Mouse (Mus musculus) hindbrain, embryonic 11.5 days (tissue): ENCODE results near the gene Mnx1. TPM values are rescaled to one million over a fixed set of nuclear protein-coding genes. Genes with fewer than 3 reads are reported as not detected.

Experiments used
- ATAC-seq: fragments of 200-750 bp; cut with Nextera tagmentation; 2 replicates; pipeline ENCODE4 v1.8.0; 2017; ENCODE audit warnings: mild to moderate bottlenecking, moderate TSS enrichment, moderate library complexity; ENCODE audit not compliant: low FRiP score
- DNase-seq: peaks from one replicate; pipeline ENCODE4 v3.0.0-alpha.2; 2015; ENCODE audit warnings: low spot score
- H3K27ac ChIP-seq: fragments of 300-500 bp; sonication (generic); 2 replicates; pipeline ENCODE4 v1.5.1; 2014; ENCODE audit warnings: mild to moderate bottlenecking, low read depth, low read length
- H3K27me3 ChIP-seq: fragments of 300-500 bp; sonication (generic); 2 replicates; pipeline ENCODE4 v1.6.1; 2014; ENCODE audit warnings: mild to moderate bottlenecking, low read length, moderate library complexity, mixed read lengths; ENCODE audit not compliant: control insufficient read depth, insufficient read depth
- H3K36me3 ChIP-seq: fragments of 300-500 bp; sonication (generic); 2 replicates; pipeline ENCODE4 v1.6.1; 2014; ENCODE audit warnings: mild to moderate bottlenecking, low read length, moderate library complexity, mixed read lengths; ENCODE audit not compliant: control insufficient read depth, insufficient read depth
- H3K4me1 ChIP-seq: fragments of 300-500 bp; sonication (generic); replicated peaks from 2 replicates; pipeline ENCODE4 v1.6.1; 2014; ENCODE audit warnings: low read length, mixed read lengths; ENCODE audit not compliant: control insufficient read depth, insufficient read depth
- H3K4me2 ChIP-seq: fragments of 300-500 bp; sonication (generic); replicated peaks from 2 replicates; pipeline ENCODE4 v1.6.1; 2014; ENCODE audit warnings: mild to moderate bottlenecking, low read depth, low read length
- H3K4me3 ChIP-seq: fragments of 300-500 bp; sonication (generic); 2 replicates; pipeline ENCODE4 v1.5.1; 2014; ENCODE audit warnings: low read depth, low read length
- H3K9ac ChIP-seq: fragments of 300-500 bp; sonication (generic); 2 replicates; pipeline ENCODE4 v1.6.1; 2014; ENCODE audit warnings: low read depth, low read length
- H3K9me3 ChIP-seq: fragments of 300-500 bp; sonication (generic); 2 replicates; pipeline ENCODE4 v1.6.1; 2016; ENCODE audit warnings: low read length; ENCODE audit not compliant: control insufficient read depth
- WGBS: fragments of 180-500 bp; shearing (Covaris S2); extraction: QIAGEN DNeasy Blood & Tissue Kit; methylation state at CpG from one replicate; pipeline ENCODE4 v1.1.7; 2014; 5-methylcytosine and 5-hydroxymethylcytosine counted together
- polyA plus RNA-seq: library from polyadenylated mRNA; unstranded; fragments of >200 nt; fragmentation: Nextera tagmentation; extraction: Ambion mirVana; gene quantifications from 2 replicates; pipeline ENCODE4 v1.2.1, GENCODE M21; 2014

Mnx1 gene
- 0.32 and 0.74 TPM in 2 replicates for polyA plus RNA-seq

DNA sequence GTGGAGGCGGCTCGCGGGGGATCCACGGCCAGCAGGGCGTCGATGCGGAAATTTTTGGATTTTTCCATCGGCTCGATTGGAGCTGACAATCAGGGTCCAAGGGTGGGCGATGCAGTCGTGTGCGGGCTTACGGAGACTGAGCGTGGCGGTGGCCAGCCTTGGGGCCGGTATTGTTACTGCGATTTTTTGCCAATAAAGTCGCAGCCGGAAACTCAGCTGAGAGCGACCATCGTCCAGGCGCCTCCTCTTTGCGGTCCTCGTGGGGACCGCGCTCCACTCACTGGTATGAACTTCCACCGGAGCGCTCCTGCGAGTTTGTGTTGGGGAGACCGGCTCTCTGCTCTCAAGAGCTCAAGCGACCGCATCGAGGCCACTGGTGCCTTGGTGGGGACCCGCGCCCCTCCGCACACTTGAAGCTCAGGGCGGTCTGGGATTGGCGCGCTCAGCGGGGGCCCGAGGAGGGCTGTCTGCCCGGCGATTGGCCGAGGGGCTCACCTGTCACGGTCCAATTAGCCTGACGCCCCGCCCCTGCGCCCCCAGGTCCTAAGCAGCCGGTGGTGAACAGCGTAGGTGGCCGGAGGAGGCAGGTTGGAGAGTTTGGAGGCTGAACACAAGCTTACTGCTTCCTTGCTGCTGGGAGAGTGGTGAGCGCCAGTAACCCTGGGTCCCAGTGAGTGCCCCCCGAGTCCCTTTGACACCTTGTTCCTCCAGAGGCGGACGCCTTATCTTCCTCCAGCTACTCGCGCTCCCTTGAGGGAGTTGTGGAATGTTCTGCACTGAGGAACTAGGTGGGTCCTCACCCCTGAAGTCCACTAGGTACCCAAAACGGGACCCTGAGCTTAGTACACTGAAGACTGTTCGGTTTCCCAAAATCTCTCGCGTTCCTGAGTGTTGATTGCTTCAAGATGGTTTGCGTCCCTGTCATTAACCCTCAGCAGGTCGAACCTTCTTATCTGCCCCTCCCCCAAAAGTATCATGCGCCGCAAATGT, at the start of gene Mnx1:
Gene Mnx1 (minus strand): TSS at position 263 of the 990 bp plus-strand sequence.
- Histone ChIP-seq H3K27me3 (peaks cover 100% of the 10 kb centered on the region), H3K4me3 (peak within 1 kb of the TSS; percentile 13), H3K36me3 (no peaks in the 10 kb centered on the region), H3K27ac (0 out of 2 replicates have a peak within 1 kb of the TSS, but pooled peaks have one; percentile 4), H3K9ac (no peak within 1 kb of the TSS), H3K4me2 (peak within 1 kb of the TSS; percentile 25), H3K9me3 (no peaks in the 10 kb centered on the region), H3K4me1 (peaks cover 7% of the 10 kb centered on the region; the same call in 1 of the 2 replicates)
- under 1% methylated on average over 65 of the region's 65 CpGs for WGBS
- DNase-seq, result peak; percentile 70
- ATAC-seq, result peak; percentile 56

DNA sequence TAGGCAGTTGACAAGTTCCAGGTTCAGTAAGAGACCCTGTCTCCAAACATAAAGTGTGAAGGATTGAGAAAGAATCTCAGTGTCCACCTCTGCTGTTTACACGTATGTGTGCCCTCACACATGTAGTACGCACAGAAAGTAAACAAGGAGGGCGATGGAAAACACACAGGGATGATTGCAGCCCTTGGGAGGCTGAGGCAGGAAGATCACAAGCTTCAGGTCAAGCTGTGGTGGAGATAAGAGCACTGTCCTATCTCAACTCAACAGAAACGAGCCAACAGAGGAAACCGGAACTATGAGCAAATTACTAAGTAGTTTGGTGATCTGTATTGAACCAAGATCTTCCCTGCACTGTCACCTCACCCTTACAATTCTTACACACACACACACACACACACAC, 38.2 kb upstream of the Mnx1 start:
- DNase-seq, result no peak
- Histone ChIP-seq H3K36me3 (no peaks in the 10 kb centered on the region), H3K9ac (no peak overlapping the region), H3K27ac (no peak overlapping the region), H3K27me3 (no peaks in the 10 kb centered on the region), H3K4me1 (no peaks in the 10 kb centered on the region), H3K9me3 (no peaks in the 10 kb centered on the region), H3K4me3 (no peak overlapping the region), H3K4me2 (no peak overlapping the region)
- 89% methylated on average over 5 of the region's 5 CpGs for WGBS
- no peak for ATAC-seq

DNA sequence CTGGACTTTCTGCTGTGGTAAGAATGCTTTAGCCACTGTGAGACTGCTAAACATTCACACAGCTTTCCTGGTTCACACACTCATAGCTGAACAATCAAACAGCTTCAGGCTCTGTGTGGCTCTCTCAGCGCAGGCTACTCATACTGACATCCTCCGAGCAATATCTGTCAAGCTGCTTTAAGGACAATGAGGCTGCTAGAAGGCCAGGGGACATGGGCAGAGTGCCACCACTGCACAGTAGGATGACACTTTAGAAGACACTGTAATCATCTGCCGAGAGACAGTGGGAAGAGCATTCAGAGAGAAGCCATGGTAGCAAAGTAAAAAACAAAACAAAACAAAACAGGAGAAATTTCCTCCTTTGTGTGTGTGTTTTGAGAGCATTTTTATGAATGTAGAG, 37.6 kb upstream of the Mnx1 start:
- Histone ChIP-seq H3K9ac (no peak overlapping the region), H3K27ac (no peak overlapping the region), H3K27me3 (no peaks in the 10 kb centered on the region), H3K4me2 (no peak overlapping the region), H3K9me3 (no peaks in the 10 kb centered on the region), H3K4me3 (no peak overlapping the region), H3K36me3 (no peaks in the 10 kb centered on the region), H3K4me1 (no peaks in the 10 kb centered on the region)
- no peak for DNase-seq
- 78% methylated on average over 3 of the region's 3 CpGs for WGBS
- no peak for ATAC-seq

- Histone ChIP-seq H3K27me3 (no peaks in the 10 kb centered on the region), H3K4me2 (no peak overlapping the region), H3K4me1 (no peaks in the 10 kb centered on the region), H3K36me3 (no peaks in the 10 kb centered on the region), H3K9me3 (no peaks in the 10 kb centered on the region), H3K4me3 (no peak overlapping the region), H3K27ac (no peak overlapping the region), H3K9ac (no peak overlapping the region)
- no peak for ATAC-seq
- WGBS, result 80% methylated on average over 3 of the region's 3 CpGs
- no peak for DNase-seq
Observed at GRCm38 (mm10) chr5:29507013-29507412, 28.7 kb upstream of the Mnx1 start.

DNA sequence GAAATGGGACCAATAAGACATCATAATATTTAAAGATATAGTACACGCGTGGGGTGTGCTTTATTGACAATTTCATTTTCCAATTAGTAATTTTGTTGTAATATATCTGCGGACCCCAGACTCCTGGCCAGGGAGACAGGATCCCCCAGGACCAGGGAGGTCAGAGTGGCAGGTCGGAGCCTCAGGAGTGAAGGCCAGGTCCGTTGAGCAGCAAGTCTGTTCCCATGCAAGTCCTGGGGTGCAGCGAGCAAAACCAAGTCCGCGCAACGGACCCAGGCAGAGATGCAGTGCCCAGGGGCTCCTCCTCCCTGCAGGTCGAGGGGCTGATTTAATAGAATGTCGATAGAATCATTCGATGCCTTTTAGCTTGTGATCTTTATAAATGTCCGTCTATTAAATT, 9.1 kb upstream of the Mnx1 start:
- WGBS, result 17% methylated on average over 13 of the region's 13 CpGs
- no peak for DNase-seq
- H3K4me1 ChIP-seq, result no peaks in the 10 kb centered on the region

GRCm38 (mm10) chr5:29485941-29486320, 7.7 kb upstream of the Mnx1 start:
- H3K4me2 ChIP-seq, result no peak overlapping the region
- 2% methylated on average over 10 of the region's 10 CpGs for WGBS
- no peak overlapping the region for H3K27ac ChIP-seq
- no peak for ATAC-seq
- DNase-seq, result no peak
- H3K36me3 ChIP-seq, result no peaks in the 10 kb centered on the region
- no peaks in the 10 kb centered on the region for H3K9me3 ChIP-seq
- no peaks in the 10 kb centered on the region for H3K4me1 ChIP-seq
- peaks cover 89% of the 10 kb centered on the region for H3K27me3 ChIP-seq
- no peak overlapping the region for H3K4me3 ChIP-seq
- no peak overlapping the region for H3K9ac ChIP-seq

More for the DNA sequence above, 9.1 kb upstream of the Mnx1 start:
- H3K4me3 ChIP-seq, result no peak overlapping the region
- no peak for ATAC-seq
- H3K27me3 ChIP-seq, result peaks cover 78% of the 10 kb centered on the region
- no peak overlapping the region for H3K4me2 ChIP-seq
- no peak overlapping the region for H3K27ac ChIP-seq
- H3K36me3 ChIP-seq, result no peaks in the 10 kb centered on the region
- H3K9ac ChIP-seq, result no peak overlapping the region
- no peaks in the 10 kb centered on the region for H3K9me3 ChIP-seq

- Histone ChIP-seq H3K9me3 (no peaks in the 10 kb centered on the region), H3K4me3 (no peak overlapping the region), H3K27me3 (peaks cover 96% of the 10 kb centered on the region), H3K9ac (no peak overlapping the region), H3K27ac (no peak overlapping the region), H3K4me2 (no peak overlapping the region), H3K36me3 (no peaks in the 10 kb centered on the region), H3K4me1 (no peaks in the 10 kb centered on the region)
- 2% methylated on average over 38 of the region's 38 CpGs for WGBS
- peak; percentile 56 for DNase-seq
- no peak for ATAC-seq
Observed at GRCm38 (mm10) chr5:29484965-29485940, 7.0 kb upstream of the Mnx1 start.

DNA sequence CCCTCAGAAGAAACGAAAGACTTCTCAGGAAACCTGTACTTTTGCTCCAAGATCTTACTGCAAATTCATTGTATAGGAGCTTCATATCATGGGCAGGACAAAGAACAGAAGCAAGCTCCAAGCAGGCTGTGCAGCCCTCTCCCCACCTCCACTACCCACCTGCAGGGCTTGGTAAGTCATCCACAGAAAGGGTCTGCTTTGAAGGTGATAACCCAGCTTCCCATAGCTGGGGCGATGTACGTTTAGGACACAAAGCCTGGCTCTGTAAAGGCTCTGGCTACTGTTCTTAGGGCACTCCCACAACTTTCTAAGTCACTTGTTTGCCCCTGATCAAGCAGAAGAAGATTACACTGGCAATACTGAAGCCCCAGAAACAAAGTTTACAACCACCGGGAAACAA, 5.5 kb upstream of the Mnx1 start:
- Histone ChIP-seq H3K4me1 (no peaks in the 10 kb centered on the region), H3K27ac (no peak overlapping the region), H3K27me3 (peaks cover 96% of the 10 kb centered on the region), H3K9me3 (no peaks in the 10 kb centered on the region), H3K4me2 (no peak overlapping the region), H3K36me3 (no peaks in the 10 kb centered on the region), H3K4me3 (no peak overlapping the region), H3K9ac (no peak overlapping the region)
- no peak for ATAC-seq
- DNase-seq, result peak; percentile 37
- WGBS, result 4% methylated on average over 4 of the region's 4 CpGs
